Mouse (Mus musculus): Measurements from ENCODE around the gene Hjurp. TPM values are rescaled to one million over a fixed set of nuclear protein-coding genes. Genes with fewer than 3 reads are reported as not detected.

Gene Hjurp
- 11.8 TPM for polyA plus RNA-seq (2014; fragmentation: Illumina TruSeq; extraction: RNeasy Lipid Tissue Mini Kit (QIAGEN cat#74804); ENCODE audit: insufficient read depth, low read depth, low replicate concordance)

DNA sequence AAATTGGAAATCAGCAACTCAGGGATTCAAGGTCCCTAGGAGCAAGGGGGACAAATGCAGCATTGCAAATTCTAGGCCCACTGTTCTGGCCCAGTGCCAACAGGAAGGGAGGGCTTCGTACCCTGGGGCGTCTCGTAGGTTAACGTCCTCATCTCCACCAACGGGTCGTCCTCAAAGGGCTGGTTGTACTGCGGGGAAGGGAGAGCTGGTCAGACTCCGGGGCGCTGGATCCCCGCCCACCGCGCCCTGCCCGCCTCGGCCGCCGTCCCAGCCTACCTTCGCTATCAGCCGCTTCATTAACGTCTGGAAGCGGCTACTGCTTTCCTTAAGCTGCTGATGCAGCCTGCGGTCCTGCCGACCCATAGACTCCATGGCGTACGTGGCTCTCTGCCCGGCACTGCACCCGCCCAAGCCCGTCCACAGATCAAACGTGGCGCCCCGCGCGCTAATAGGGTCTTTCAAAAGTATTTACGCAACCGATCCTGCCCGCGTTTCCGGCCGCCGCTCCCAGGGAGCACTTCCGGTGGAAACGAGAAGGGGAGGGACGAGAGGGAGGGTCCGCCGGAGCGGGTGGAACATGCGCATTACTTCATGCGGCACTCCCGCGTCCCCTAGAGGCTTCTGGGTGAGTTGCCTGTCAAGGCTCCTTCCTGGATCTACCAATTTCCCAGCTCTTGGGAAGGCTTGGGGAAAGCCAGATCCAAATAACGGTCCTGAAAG is at the start of gene Hjurp, which contains the start of gene Trpm8:
Hjurp (minus strand) TSS at position 536 of the 720 bp plus-strand sequence.
Trpm8 (plus strand) TSS at position 564 of the 720 bp plus-strand sequence.

GRCm38 (mm10) chr1:88226670-88227379 is 50.6 kb downstream of the Hjurp start, which contains the start of gene Mroh2a:
TSS of gene Mroh2a (plus strand) at chr1:88226986.

Other genes with a start within 250 kb of the Hjurp start
- not detected for gene Ugt1a10, start 222.2 kb downstream of the Hjurp start, polyA plus RNA-seq (2014; fragmentation: Illumina TruSeq; extraction: RNeasy Lipid Tissue Mini Kit (QIAGEN cat#74804); ENCODE audit: insufficient read depth, low read depth, low replicate concordance)
- gene Ugt1a9, start 206.8 kb downstream of the Hjurp start, polyA plus RNA-seq (2014; fragmentation: Illumina TruSeq; extraction: RNeasy Lipid Tissue Mini Kit (QIAGEN cat#74804); ENCODE audit: insufficient read depth, low read depth, low replicate concordance): not detected
- not detected for gene Ugt1a8, start 189.8 kb downstream of the Hjurp start, polyA plus RNA-seq (2014; fragmentation: Illumina TruSeq; extraction: RNeasy Lipid Tissue Mini Kit (QIAGEN cat#74804); ENCODE audit: insufficient read depth, low read depth, low replicate concordance)
- gene Ugt1a7c, start 182.6 kb downstream of the Hjurp start, polyA plus RNA-seq (2014; fragmentation: Illumina TruSeq; extraction: RNeasy Lipid Tissue Mini Kit (QIAGEN cat#74804); ENCODE audit: insufficient read depth, low read depth, low replicate concordance): 3.0 TPM
- gene Ugt1a6b, start 174.4 kb downstream of the Hjurp start, polyA plus RNA-seq (2014; fragmentation: Illumina TruSeq; extraction: RNeasy Lipid Tissue Mini Kit (QIAGEN cat#74804); ENCODE audit: insufficient read depth, low read depth, low replicate concordance): 2.4 TPM
- 25.8 TPM for gene Ugt1a6a, start 142.8 kb downstream of the Hjurp start, polyA plus RNA-seq (2014; fragmentation: Illumina TruSeq; extraction: RNeasy Lipid Tissue Mini Kit (QIAGEN cat#74804); ENCODE audit: insufficient read depth, low read depth, low replicate concordance)
- not detected for gene Ugt1a5, start 111.6 kb downstream of the Hjurp start, polyA plus RNA-seq (2014; fragmentation: Illumina TruSeq; extraction: RNeasy Lipid Tissue Mini Kit (QIAGEN cat#74804); ENCODE audit: insufficient read depth, low read depth, low replicate concordance)
- gene Ugt1a2, start 77.0 kb downstream of the Hjurp start, polyA plus RNA-seq (2014; fragmentation: Illumina TruSeq; extraction: RNeasy Lipid Tissue Mini Kit (QIAGEN cat#74804); ENCODE audit: insufficient read depth, low read depth, low replicate concordance): not detected
- gene Dnajb3, start 71.9 kb downstream of the Hjurp start, polyA plus RNA-seq (2014; fragmentation: Illumina TruSeq; extraction: RNeasy Lipid Tissue Mini Kit (QIAGEN cat#74804); ENCODE audit: insufficient read depth, low read depth, low replicate concordance): 1.3 TPM
- gene Ugt1a1, start 65.7 kb downstream of the Hjurp start, polyA plus RNA-seq (2014; fragmentation: Illumina TruSeq; extraction: RNeasy Lipid Tissue Mini Kit (QIAGEN cat#74804); ENCODE audit: insufficient read depth, low read depth, low replicate concordance): 0.14 TPM
- 0.27 TPM for gene Mroh2a, start 50.6 kb downstream of the Hjurp start, polyA plus RNA-seq (2014; fragmentation: Illumina TruSeq; extraction: RNeasy Lipid Tissue Mini Kit (QIAGEN cat#74804); ENCODE audit: insufficient read depth, low read depth, low replicate concordance)
- not detected for gene Trpm8, start within 50 bp of the Hjurp start, polyA plus RNA-seq (2014; fragmentation: Illumina TruSeq; extraction: RNeasy Lipid Tissue Mini Kit (QIAGEN cat#74804); ENCODE audit: insufficient read depth, low read depth, low replicate concordance)
- not detected for gene Spp2, start 129.3 kb upstream of the Hjurp start, polyA plus RNA-seq (2014; fragmentation: Illumina TruSeq; extraction: RNeasy Lipid Tissue Mini Kit (QIAGEN cat#74804); ENCODE audit: insufficient read depth, low read depth, low replicate concordance)
- gene Glrp1, start 232.4 kb upstream of the Hjurp start, polyA plus RNA-seq (2014; fragmentation: Illumina TruSeq; extraction: RNeasy Lipid Tissue Mini Kit (QIAGEN cat#74804); ENCODE audit: insufficient read depth, low read depth, low replicate concordance): not detected